Comparison of ENCODE assay signal across 8 mouse cellular contexts in genomic region chr3:99253497-99254451, GRCm38 (mm10). TPM values are rescaled to one million over a fixed set of nuclear protein-coding genes. Genes with fewer than 3 reads are reported as not detected.
DNase-seq lines count a peak whose midpoint lies in the region; ATAC-seq and TF ChIP-seq lines count a peak whose summit lies in the region.

No protein-coding gene starts in this region.

- peak overlapping the region; percentile 43; the same call in 1 of the 2 replicates for H3K4me3 ChIP-seq in liver, adult 2 months (ENCODE audit: insufficient read depth, low read depth, low read length)
- H3K4me3 ChIP-seq in midbrain, embryonic 12.5 days, result peak overlapping the region; percentile 40

- no peak for TF ChIP-seq POLR2A in liver, adult 2 months (IDR thresholded peaks at IDR 0.05; ENCODE audit: extremely low read depth, insufficient read depth, low read length)

- TF ChIP-seq CTCF in liver, adult 2 months (IDR thresholded peaks at IDR 0.05; ENCODE audit: low read depth, low read length), result no peak

- no peak overlapping the region for H3K27ac ChIP-seq in liver, adult 2 months (replicated peaks; ENCODE audit: insufficient read depth, low read depth, low read length)
- no peak overlapping the region for H3K27ac ChIP-seq in midbrain, embryonic 12.5 days (replicated peaks)

- DNase-seq in liver, adult 2 months (ENCODE audit: extremely low read depth, low read depth, low spot score), result no peak
- DNase-seq in liver, result no peak
- peak; percentile 29 to 41 for DNase-seq in adrenal gland, postnatal 36 days
- DNase-seq in gastrocnemius, postnatal 25 days, result peak; percentile 84
- peak; percentile 47 for DNase-seq in kidney, postnatal 10 days
- no peak for DNase-seq in natural killer cell, adult 2 months (ENCODE audit: low spot score in 2 of 2)
- DNase-seq in ovary, postnatal 14 days (ENCODE audit: low spot score), result no peak

- peak overlapping the region; percentile 61 for H3K4me2 ChIP-seq in midbrain, embryonic 12.5 days (replicated peaks)

- peak; percentile 68 for ATAC-seq in midbrain, embryonic 12.5 days (ENCODE audit: low FRiP score, low read depth)

- H3K79me2 ChIP-seq in liver, adult 2 months (ENCODE audit: control insufficient read depth, insufficient read depth, low read length), result no peaks in the 10 kb centered on the region

- no peaks in the 10 kb centered on the region for H3K36me3 ChIP-seq in liver, adult 2 months (ENCODE audit: control insufficient read depth, insufficient read depth, low read length)
- no peaks in the 10 kb centered on the region for H3K36me3 ChIP-seq in midbrain, embryonic 12.5 days

- 0 out of 2 replicates have a peak, but pooled peaks cover 3% of the 10 kb centered on the region for H3K4me1 ChIP-seq in liver, adult 2 months (ENCODE audit: control insufficient read depth, insufficient read depth, low read length)
- H3K4me1 ChIP-seq in midbrain, embryonic 12.5 days, result peaks cover 11% of the 10 kb centered on the region

- peaks cover 54% of the 10 kb centered on the region for H3K27me3 ChIP-seq in liver, adult 2 months (ENCODE audit: control insufficient read depth, insufficient read depth, low read length)
- peaks cover 97% of the 10 kb centered on the region for H3K27me3 ChIP-seq in midbrain, embryonic 12.5 days

- H3K9ac ChIP-seq in liver, adult 2 months (ENCODE audit: low read depth, low read length), result no peak overlapping the region
- H3K9ac ChIP-seq in midbrain, embryonic 12.5 days (replicated peaks), result peak overlapping the region; percentile 39

- no peaks in the 10 kb centered on the region for H3K9me3 ChIP-seq in midbrain, embryonic 12.5 days

- 2% methylated on average over 73 of the region's 73 CpGs for WGBS in liver, adult 2 months
- under 1% methylated on average over 68 of the region's 73 CpGs for WGBS in midbrain, embryonic 12.5 days

RNA-seq across cellular contexts. Expression of gene Tbx15, which starts 13.6 kb away (rescaled TPM):
- 0.09 TPM in 1 of 2 replicates, not detected in the other for total RNA-seq in liver, adult 2 months (2014; rRNA removed)
- polyA plus RNA-seq in liver, adult 2 months (2012; rRNA removed), result 0.04 TPM in 1 of 2 replicates, not detected in the other
- under 1 TPM; 0.17 to 0.49 TPM for total RNA-seq in adrenal gland, postnatal 36 days (2021)
- total RNA-seq in gastrocnemius, postnatal 25 days (2021), result 100 to 1,000 TPM; 104 to 122 TPM
- 2.5 and 2.7 TPM in 2 replicates for polyA plus RNA-seq in midbrain, embryonic 12.5 days (2016; fragmentation: Nextera tagmentation; extraction: Ambion mirVana)

Comparison
In these comparisons a context has a peak if more than half of its experiments do, and no peak if none do; other contexts are left out.
1. DNase-seq: peak in adrenal gland, postnatal 36 days (2 of 2), gastrocnemius, postnatal 25 days (single experiment) and kidney, postnatal 10 days (single experiment); none in liver, adult 2 months (single experiment), liver (single experiment), natural killer cell, adult 2 months (0 of 2) and ovary, postnatal 14 days (single experiment).
2. RNA of gene Tbx15, which starts 13.6 kb away (total RNA-seq): 104 to 122 TPM in gastrocnemius, postnatal 25 days; 0.17 to 0.49 TPM in adrenal gland, postnatal 36 days and 0.09 TPM in liver, adult 2 months; every median in the first group is over 10 times any median in the second.